Mouse (Mus musculus) adrenal gland, postnatal 25 days (tissue): ENCODE results near the gene Foxp1. TPM values are rescaled to one million over a fixed set of nuclear protein-coding genes. Genes with fewer than 3 reads are reported as not detected.

Source experiments
- DNase-seq: peaks from one replicate; pipeline ENCODE4 v3.0.0; 2021; ENCODE audit warnings: mixed read lengths
- total RNA-seq: library from RNA; stranded (reverse); gene quantifications from 2 replicates; pipeline ENCODE4 v1.2.3, GENCODE M21; 2021

The Foxp1 gene
- total RNA-seq, 1 experiment from 2014 or later, result 58.1 TPM

GRCm38 (mm10) chr6:99484197-99484725 is 38.3 kb downstream of the Foxp1 start:
- DNase-seq, result no peak

- DNase-seq, result no peak
Observed at GRCm38 (mm10) chr6:99483556-99483955, 39.0 kb downstream of the Foxp1 start.

GRCm38 (mm10) chr6:99481568-99481967 is 41.0 kb downstream of the Foxp1 start:
- DNase-seq, result no peak

- no peak for DNase-seq
Observed at GRCm38 (mm10) chr6:99478873-99479650, 43.5 kb downstream of the Foxp1 start.

- no peak for DNase-seq
Observed at GRCm38 (mm10) chr6:99475040-99475439, 47.5 kb downstream of the Foxp1 start.

- no peak for DNase-seq
Observed at GRCm38 (mm10) chr6:99470906-99471305, 51.6 kb downstream of the Foxp1 start.

GRCm38 (mm10) chr6:99469134-99469834 is 53.2 kb downstream of the Foxp1 start:
- no peak for DNase-seq

GRCm38 (mm10) chr6:99467831-99468230 is 54.7 kb downstream of the Foxp1 start:
- DNase-seq, result no peak

- DNase-seq, result no peak
Observed at GRCm38 (mm10) chr6:99467109-99467508, 55.4 kb downstream of the Foxp1 start.

- no peak for DNase-seq
Observed at GRCm38 (mm10) chr6:99466354-99466753, 56.2 kb downstream of the Foxp1 start.

GRCm38 (mm10) chr6:99464449-99464848 is 58.1 kb downstream of the Foxp1 start:
- no peak for DNase-seq

GRCm38 (mm10) chr6:99463906-99464305 is 58.6 kb downstream of the Foxp1 start:
- DNase-seq, result no peak

- no peak for DNase-seq
Observed at GRCm38 (mm10) chr6:99458775-99459174, 63.7 kb downstream of the Foxp1 start.

- no peak for DNase-seq
Observed at GRCm38 (mm10) chr6:99453763-99454520, 68.6 kb downstream of the Foxp1 start.

- DNase-seq, result no peak
Observed at GRCm38 (mm10) chr6:99452638-99453185, 69.8 kb downstream of the Foxp1 start.

- DNase-seq, result no peak
Observed at GRCm38 (mm10) chr6:99451479-99451878, 71.0 kb downstream of the Foxp1 start.

- no peak for DNase-seq
Observed at GRCm38 (mm10) chr6:99447447-99447846, 75.1 kb downstream of the Foxp1 start.

GRCm38 (mm10) chr6:99446801-99447415 is 75.6 kb downstream of the Foxp1 start:
- DNase-seq, result peak; percentile 18

GRCm38 (mm10) chr6:99443460-99443859 is 79.1 kb downstream of the Foxp1 start:
- DNase-seq, result no peak

- DNase-seq, result no peak
Observed at GRCm38 (mm10) chr6:99441100-99441499, 81.4 kb downstream of the Foxp1 start.

GRCm38 (mm10) chr6:99440606-99441005 is 81.9 kb downstream of the Foxp1 start:
- no peak for DNase-seq

GRCm38 (mm10) chr6:99439878-99440361 is 82.6 kb downstream of the Foxp1 start:
- DNase-seq, result no peak
